Mouse (Mus musculus) liver, embryonic 14.5 days (tissue): ENCODE results near the gene Smc4.

Source experiments
- CTCF ChIP-seq: IDR thresholded peaks from 2 replicates; pipeline ENCODE4 v1.5.1; 2016; ENCODE audit warnings: antibody characterized with exemption, low read depth, control low read depth
- EP300 ChIP-seq: IDR thresholded peaks from 2 replicates; pipeline ENCODE4 v1.6.1; 2016; ENCODE audit warnings: antibody characterized with exemption, low read depth

- TF ChIP-seq CTCF (no peak), EP300 (no peak)
These were observed 12.6 kb downstream of the Smc4 start for GRCm38 (mm10) chr3:69017181-69017580.
